Mouse (Mus musculus): ENCODE results near the gene Ccdc62. TPM values are rescaled to one million over a fixed set of nuclear protein-coding genes. Genes with fewer than 3 reads are reported as not detected.
A peak's percentile ranks its signal among the peaks of the same experiment; 100 is the strongest.

Gene Ccdc62
- polyA plus RNA-seq, 1 experiment from 2014 or later: 5.0 TPM

DNA sequence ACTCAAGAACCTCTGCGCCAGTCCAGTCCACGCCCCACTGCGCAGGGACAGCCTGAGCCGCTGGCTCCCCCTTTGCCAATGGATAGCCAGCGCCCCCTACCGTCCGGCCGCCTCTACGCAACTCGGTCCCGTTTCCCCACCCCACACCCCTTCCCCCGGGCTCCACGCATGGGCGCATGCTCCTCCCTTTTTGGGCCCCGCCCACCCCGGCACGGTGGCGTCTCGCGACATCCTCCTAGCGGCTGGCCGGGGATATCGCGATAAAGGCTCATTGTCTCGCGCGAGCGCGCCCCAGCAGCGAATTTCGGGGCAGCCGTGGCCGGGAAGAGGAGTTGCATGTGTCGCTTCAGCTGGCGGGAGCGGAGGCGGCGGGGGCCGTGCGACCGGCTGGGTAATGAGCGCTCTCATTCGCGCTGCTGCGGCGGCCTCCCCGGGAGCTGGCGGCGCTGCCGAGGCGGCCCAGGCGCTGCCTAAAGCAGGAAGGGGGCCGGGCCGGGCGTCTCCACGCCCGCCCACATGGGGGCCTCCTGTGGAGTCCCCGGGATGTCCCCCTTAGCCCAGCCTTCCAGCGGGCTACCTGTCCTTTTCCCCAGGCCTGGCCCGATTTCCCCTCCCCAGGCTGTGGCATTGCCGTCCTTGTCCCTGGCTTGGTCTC lies 23.4 kb upstream of the Ccdc62 start, which contains the start of gene Denr:
TSS of gene Denr (plus strand) at position 200 of the 655 bp plus-strand sequence.
- WGBS: under 1% methylated on average over 61 of the region's 61 CpGs

DNA sequence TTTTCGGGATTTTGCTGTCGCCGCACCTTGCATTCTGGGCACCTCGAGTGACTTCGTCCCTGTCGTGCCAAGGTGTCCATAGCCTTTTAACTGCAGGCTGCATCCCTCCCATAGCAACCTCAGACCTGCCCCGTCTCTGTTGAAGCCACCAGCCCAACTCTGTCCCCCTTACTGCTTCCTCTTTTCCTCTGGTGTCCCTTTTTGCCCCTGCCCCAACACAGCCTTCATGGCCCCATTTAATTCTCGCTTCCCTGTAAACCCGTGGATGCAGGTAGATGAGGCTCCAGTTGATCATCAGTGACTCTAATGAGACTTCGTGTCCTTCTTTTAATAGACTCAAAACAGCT lies 22.9 kb upstream of the Ccdc62 start:
- Histone ChIP-seq H3K4me3 (peak overlapping the region; percentile 98), H3K4me1 (peaks cover 22% of the 10 kb centered on the region), H3K36me3 (replicated peaks) (peaks cover 44% of the 10 kb centered on the region), H3K27ac (peak overlapping the region; percentile 97), H3K27me3 (ENCODE audit: poor library complexity, severe bottlenecking) (no peaks in the 10 kb centered on the region), H3K9me3 (no peaks in the 10 kb centered on the region)
- no peak for DNase-seq (ENCODE audit: extremely low spot score, low spot score)
- WGBS: 6% methylated on average over 10 of the region's 10 CpGs

More for the DNA sequence above, 23.4 kb upstream of the Ccdc62 start, which contains the start of gene Denr:
- H3K9me3 ChIP-seq: no peaks in the 10 kb centered on the region
- peak within 1 kb of the TSS; percentile 97 for H3K27ac ChIP-seq
- peaks cover 39% of the 10 kb centered on the region for H3K36me3 ChIP-seq (replicated peaks)
- peak; percentile 100 for DNase-seq (ENCODE audit: extremely low spot score, low spot score)
- no peaks in the 10 kb centered on the region for H3K27me3 ChIP-seq (ENCODE audit: poor library complexity, severe bottlenecking)
- peak within 1 kb of the TSS; percentile 98 for H3K4me3 ChIP-seq
- peaks cover 22% of the 10 kb centered on the region for H3K4me1 ChIP-seq

- no peak for DNase-seq (ENCODE audit: extremely low spot score, low spot score)
- WGBS: 92% methylated on average over 3 of the region's 3 CpGs
- H3K4me1 ChIP-seq: no peaks in the 10 kb centered on the region
- peaks cover 99% of the 10 kb centered on the region for H3K36me3 ChIP-seq (replicated peaks)
- H3K9me3 ChIP-seq: no peaks in the 10 kb centered on the region
- H3K27me3 ChIP-seq (ENCODE audit: poor library complexity, severe bottlenecking): no peaks in the 10 kb centered on the region
- H3K27ac ChIP-seq: no peak overlapping the region
- no peak overlapping the region for H3K4me3 ChIP-seq
Measured at GRCm38 (mm10) chr5:123914852-123915251, 15.6 kb upstream of the Ccdc62 start.

DNA sequence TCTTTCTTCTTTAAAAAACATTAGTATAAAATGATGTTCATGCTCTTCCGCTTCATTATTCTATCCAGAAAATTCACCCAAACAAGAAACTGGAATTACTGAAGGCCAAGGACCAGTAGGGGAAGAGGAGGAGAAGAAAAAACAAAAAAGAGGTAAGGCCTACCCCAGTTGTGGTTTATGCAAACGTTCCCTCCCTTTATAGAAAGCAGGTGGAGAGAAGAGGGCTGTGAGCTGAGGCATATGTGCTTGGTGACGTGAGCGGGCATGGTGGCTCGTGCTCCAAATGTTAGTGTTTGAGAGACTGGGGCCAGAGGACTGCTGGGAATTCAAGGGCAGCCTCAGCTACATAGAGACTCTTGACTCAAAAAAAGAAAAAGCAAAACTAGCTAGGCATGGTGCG lies 8.4 kb upstream of the Ccdc62 start:
- Histone ChIP-seq H3K36me3 (replicated peaks) (peaks cover 98% of the 10 kb centered on the region), H3K4me1 (no peaks in the 10 kb centered on the region), H3K9me3 (no peaks in the 10 kb centered on the region), H3K27me3 (ENCODE audit: poor library complexity, severe bottlenecking) (no peaks in the 10 kb centered on the region), H3K27ac (no peak overlapping the region), H3K4me3 (no peak overlapping the region)
- no peak for DNase-seq (ENCODE audit: extremely low spot score, low spot score)
- 94% methylated on average over 6 of the region's 6 CpGs for WGBS

- Histone ChIP-seq H3K9me3 (no peaks in the 10 kb centered on the region), H3K4me1 (peaks cover 7% of the 10 kb centered on the region), H3K27ac (no peak within 1 kb of the TSS), H3K27me3 (ENCODE audit: poor library complexity, severe bottlenecking) (no peaks in the 10 kb centered on the region), H3K4me3 (no peak within 1 kb of the TSS), H3K36me3 (replicated peaks) (peaks cover 77% of the 10 kb centered on the region)
- no peak for DNase-seq (ENCODE audit: extremely low spot score, low spot score)
- WGBS: 96% methylated on average over 9 of the region's 9 CpGs
Measured at GRCm38 (mm10) chr5:123927118-123927517, 3.4 kb upstream of the Ccdc62 start, which contains the start of gene Gm43518. Gene Gm43518 (plus strand): TSS chr5:123927418.

GRCm38 (mm10) chr5:123931131-123931530 lies 652 bp downstream of the Ccdc62 start:
- no peak for DNase-seq (ENCODE audit: extremely low spot score, low spot score)
- no peaks in the 10 kb centered on the region for H3K9me3 ChIP-seq
- no peaks in the 10 kb centered on the region for H3K27me3 ChIP-seq (ENCODE audit: poor library complexity, severe bottlenecking)
- peak overlapping the region; percentile 70 for H3K4me3 ChIP-seq
- H3K4me1 ChIP-seq: peaks cover 11% of the 10 kb centered on the region
- peak overlapping the region; percentile 95 for H3K27ac ChIP-seq
- peaks cover 37% of the 10 kb centered on the region for H3K36me3 ChIP-seq (replicated peaks)
- 52% methylated on average over 13 of the region's 13 CpGs for WGBS

DNA sequence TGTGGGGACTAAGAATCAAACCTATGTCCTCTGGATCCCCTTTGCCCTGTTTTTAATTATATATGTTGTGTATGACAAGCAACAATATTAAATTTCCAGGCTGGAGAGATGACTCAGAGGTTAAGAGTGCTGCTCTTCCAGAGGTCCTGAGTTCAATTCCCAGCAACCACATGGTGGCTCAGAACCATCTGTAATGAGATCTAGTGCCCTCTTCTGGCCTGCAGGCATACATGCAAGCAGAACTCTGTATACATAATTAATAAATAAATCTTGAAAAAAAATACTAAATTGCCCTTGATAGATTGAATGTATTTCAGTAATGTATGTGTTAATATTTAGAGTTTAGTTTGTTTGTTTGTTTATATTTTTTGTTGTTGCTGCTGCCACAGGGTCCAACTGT lies 2.4 kb downstream of the Ccdc62 start:
- Histone ChIP-seq H3K27ac (no peak overlapping the region), H3K9me3 (no peaks in the 10 kb centered on the region), H3K36me3 (replicated peaks) (peaks cover 19% of the 10 kb centered on the region), H3K4me1 (peaks cover 11% of the 10 kb centered on the region), H3K27me3 (ENCODE audit: poor library complexity, severe bottlenecking) (no peaks in the 10 kb centered on the region), H3K4me3 (no peak overlapping the region)
- no peak for DNase-seq (ENCODE audit: extremely low spot score, low spot score)

DNA sequence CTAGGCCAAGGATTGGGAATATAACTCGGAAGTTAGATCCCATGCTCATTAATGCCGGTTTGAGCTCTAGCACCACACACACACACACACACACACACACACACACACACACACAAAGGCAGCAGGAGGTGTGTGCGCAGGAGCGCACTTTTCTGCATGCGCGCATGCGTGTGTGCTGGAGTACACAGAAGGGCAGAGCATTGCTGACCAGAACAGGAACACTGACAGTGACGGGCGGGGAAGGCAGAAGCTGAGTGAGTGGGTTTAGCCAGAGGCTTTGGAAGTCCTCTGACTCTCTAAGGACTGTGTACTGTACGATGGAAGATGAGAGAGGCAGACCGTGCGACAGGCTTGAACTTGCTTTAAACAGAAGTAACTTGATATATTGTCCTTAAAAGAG lies 3.1 kb downstream of the Ccdc62 start:
- WGBS: 89% methylated on average over 12 of the region's 12 CpGs
- Histone ChIP-seq H3K4me3 (no peak overlapping the region), H3K9me3 (no peaks in the 10 kb centered on the region), H3K4me1 (peaks cover 11% of the 10 kb centered on the region), H3K36me3 (replicated peaks) (peaks cover 12% of the 10 kb centered on the region), H3K27me3 (ENCODE audit: poor library complexity, severe bottlenecking) (no peaks in the 10 kb centered on the region), H3K27ac (no peak overlapping the region)
- no peak for DNase-seq (ENCODE audit: extremely low spot score, low spot score)

GRCm38 (mm10) chr5:123933957-123934591 lies 3.6 kb downstream of the Ccdc62 start:
- no peaks in the 10 kb centered on the region for H3K9me3 ChIP-seq
- DNase-seq (ENCODE audit: extremely low spot score, low spot score): peak; percentile 35
- no peak overlapping the region for H3K27ac ChIP-seq
- H3K4me1 ChIP-seq: peaks cover 11% of the 10 kb centered on the region
- H3K4me3 ChIP-seq: no peak overlapping the region
- peaks cover 7% of the 10 kb centered on the region for H3K36me3 ChIP-seq (replicated peaks)
- WGBS: 43% methylated on average over 18 of the region's 18 CpGs
- no peaks in the 10 kb centered on the region for H3K27me3 ChIP-seq (ENCODE audit: poor library complexity, severe bottlenecking)

- Histone ChIP-seq H3K36me3 (replicated peaks) (no peaks in the 10 kb centered on the region), H3K9me3 (no peaks in the 10 kb centered on the region), H3K4me3 (no peak overlapping the region), H3K27me3 (ENCODE audit: poor library complexity, severe bottlenecking) (no peaks in the 10 kb centered on the region), H3K27ac (no peak overlapping the region), H3K4me1 (peaks cover 10% of the 10 kb centered on the region)
- WGBS: 92% methylated on average over 5 of the region's 5 CpGs
- no peak for DNase-seq (ENCODE audit: extremely low spot score, low spot score)
Measured at GRCm38 (mm10) chr5:123935931-123936330, 5.5 kb downstream of the Ccdc62 start.

DNA sequence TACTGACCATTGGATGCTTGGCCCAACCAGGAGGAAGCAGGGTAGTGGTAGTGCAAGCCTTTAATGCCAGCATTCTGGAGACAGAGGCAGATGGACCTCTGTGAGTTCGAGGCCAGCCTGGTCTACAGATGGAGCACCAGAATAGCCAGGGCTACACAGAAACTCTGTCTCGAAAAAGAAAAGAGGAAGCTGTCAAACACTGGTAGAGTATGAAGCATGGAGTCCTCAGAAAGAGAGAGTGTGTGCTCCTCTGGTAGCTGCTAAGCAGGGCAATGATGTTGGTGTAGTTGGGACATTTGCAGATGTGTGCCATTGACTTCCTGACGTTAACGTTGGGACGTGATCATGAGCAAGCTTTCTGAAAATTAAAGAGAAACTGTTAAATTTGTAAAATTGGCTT lies 8.0 kb downstream of the Ccdc62 start:
- DNase-seq (ENCODE audit: extremely low spot score, low spot score): no peak
- 92% methylated on average over 5 of the region's 5 CpGs for WGBS
- peaks cover 4% of the 10 kb centered on the region; the same call in 1 of the 2 replicates for H3K4me1 ChIP-seq
- H3K4me3 ChIP-seq: no peak overlapping the region
- no peaks in the 10 kb centered on the region for H3K36me3 ChIP-seq (replicated peaks)
- no peaks in the 10 kb centered on the region for H3K9me3 ChIP-seq
- no peak overlapping the region for H3K27ac ChIP-seq
- no peaks in the 10 kb centered on the region for H3K27me3 ChIP-seq (ENCODE audit: poor library complexity, severe bottlenecking)

DNA sequence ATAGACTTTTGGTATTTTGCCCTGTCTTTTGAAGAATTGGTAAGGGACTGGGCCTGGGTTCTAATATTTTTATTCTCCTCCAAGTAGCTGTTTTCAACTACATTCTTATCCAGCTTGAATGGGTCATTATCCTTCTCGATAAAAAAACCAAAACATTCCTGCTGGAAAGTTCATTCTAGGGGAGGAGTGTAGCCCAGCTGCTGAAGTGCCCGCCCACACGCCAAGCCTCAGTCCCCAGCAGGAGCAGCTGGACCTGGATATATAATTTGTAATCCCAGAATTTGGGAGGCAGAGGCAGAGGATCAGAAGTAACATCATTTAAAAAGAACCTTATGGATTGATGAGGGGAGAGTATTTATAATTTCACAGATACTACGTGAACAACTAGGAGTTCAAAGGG lies 16.1 kb downstream of the Ccdc62 start:
- Histone ChIP-seq H3K27me3 (ENCODE audit: poor library complexity, severe bottlenecking) (no peaks in the 10 kb centered on the region), H3K4me1 (no peaks in the 10 kb centered on the region), H3K4me3 (no peak overlapping the region), H3K9me3 (no peaks in the 10 kb centered on the region), H3K27ac (no peak overlapping the region), H3K36me3 (replicated peaks) (no peaks in the 10 kb centered on the region)
- 77% methylated on average over 4 of the region's 4 CpGs for WGBS
- no peak for DNase-seq (ENCODE audit: extremely low spot score, low spot score)

GRCm38 (mm10) chr5:123947041-123947761 lies 16.7 kb downstream of the Ccdc62 start:
- Histone ChIP-seq H3K27ac (no peak overlapping the region), H3K4me3 (no peak overlapping the region), H3K4me1 (no peaks in the 10 kb centered on the region), H3K36me3 (replicated peaks) (no peaks in the 10 kb centered on the region), H3K27me3 (ENCODE audit: poor library complexity, severe bottlenecking) (no peaks in the 10 kb centered on the region), H3K9me3 (no peaks in the 10 kb centered on the region)
- no peak for DNase-seq (ENCODE audit: extremely low spot score, low spot score)
- WGBS: 58% methylated on average over 7 of the region's 7 CpGs
